ENCODE assay signal across 8 mouse cellular contexts in the genomic region with DNA sequence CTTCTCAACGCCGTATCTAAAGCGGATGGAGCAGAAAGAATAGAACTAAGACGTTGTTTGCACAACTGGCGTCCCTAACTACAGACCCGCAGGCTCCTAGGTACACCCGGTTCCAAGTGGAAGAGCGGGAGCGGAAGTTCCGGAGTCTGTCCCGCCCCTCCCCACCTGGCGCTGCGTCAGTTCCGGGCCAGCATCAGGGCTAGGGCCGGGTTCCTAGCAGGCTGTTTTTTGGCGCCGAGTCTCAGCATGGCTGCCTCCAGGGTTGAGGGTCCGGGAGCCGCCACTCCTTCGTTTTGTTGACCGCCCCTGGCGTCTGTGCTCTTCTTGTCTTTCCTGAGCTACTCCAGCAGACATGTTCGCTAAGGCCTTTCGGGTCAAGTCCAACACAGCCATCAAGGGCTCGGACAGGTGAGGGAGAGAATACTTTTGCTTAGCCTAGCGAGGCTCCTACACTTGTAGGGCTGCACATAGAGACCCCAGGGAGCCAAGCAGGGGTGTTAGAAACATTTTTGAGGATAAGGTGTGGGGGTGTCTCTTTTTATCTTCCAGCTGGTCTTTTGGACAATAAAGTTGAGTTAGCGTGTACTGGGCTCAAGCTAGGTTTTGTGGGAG. TPM values are rescaled to one million over a fixed set of nuclear protein-coding genes. Genes with fewer than 3 reads are reported as not detected.
DNase-seq lines count a peak whose midpoint lies in the region; ATAC-seq lines count a peak whose summit lies in the region.

A gene (plus strand): TSS at position 164 of the 612 bp plus-strand sequence.

- peak; percentile 92 for DNase-seq in embryo, embryonic 10 days (ENCODE audit: low spot score)
- DNase-seq in gastrocnemius, postnatal 10 days: peak; percentile 84
- peak; percentile 92 for DNase-seq in induced T-regulatory cell, adult 2 months (ENCODE audit: low read depth)
- peak; percentile 58 to 84 for DNase-seq in left cerebral cortex, adult 9 months (ENCODE audit: low spot score in 2 of 2)
- DNase-seq in right cerebral cortex, postnatal 25 days: peak; percentile 86
- DNase-seq in urinary bladder, postnatal 4 days (ENCODE audit: low spot score in 2 of 2): peak; percentile 82 to 88

- ATAC-seq in activated CD4-positive, CD25-positive, alpha-beta regulatory T cell, adult 4 months: peak; percentile 99
- ATAC-seq in megakaryocyte progenitor cell, adult 5-6 weeks (replicated peaks; ENCODE audit: poor library complexity): peak; percentile 99

RNA-seq across cellular contexts. Expression of the gene that starts here (rescaled TPM):
- 10 to 100 TPM; 52.5 to 58.8 TPM for polyA plus RNA-seq in activated CD4-positive, CD25-positive, alpha-beta regulatory T cell, adult 4 months (2017; shearing (Covaris generic))
- total RNA-seq in gastrocnemius, postnatal 10 days (2021): 10 to 100 TPM; 24.4 to 26.4 TPM
- total RNA-seq in megakaryocyte progenitor cell, adult 5-6 weeks (2015): 36.9 and 37.6 TPM in 2 replicates
- total RNA-seq in megakaryocyte progenitor cell, adult 5-6 weeks (2017): 29.7 and 34.0 TPM in 2 replicates

Comparison
In these comparisons a context has a peak if more than half of its experiments do, and no peak if none do; other contexts are left out.
1. Peak in every context shown above with its lines: DNase-seq and ATAC-seq.